Mouse (Mus musculus): ENCODE data around the gene Ptprd. TPM values are rescaled to one million over a fixed set of nuclear protein-coding genes. Genes with fewer than 3 reads are reported as not detected.

The Ptprd gene
- polyA plus RNA-seq, 1 experiment, result not detected

- Histone ChIP-seq H3K27me3 (replicated peaks) (no peaks in the 10 kb centered on the region), H3K9me3 (no peaks in the 10 kb centered on the region), H3K4me1 (no peaks in the 10 kb centered on the region), H3K36me3 (replicated peaks; ENCODE audit: low read length) (no peaks in the 10 kb centered on the region), H3K4me3 (replicated peaks) (no peak overlapping the region)
- TF ChIP-seq GATA1 (IDR thresholded peaks at IDR 0.05; ENCODE audit: borderline replicate concordance, low read length) (no peak), FLI1 (IDR thresholded peaks at IDR 0.05; ENCODE audit: low read length) (no peak)
These were observed 697.7 kb downstream of the Ptprd start for GRCm38 (mm10) chr4:77513914-77514628.

DNA sequence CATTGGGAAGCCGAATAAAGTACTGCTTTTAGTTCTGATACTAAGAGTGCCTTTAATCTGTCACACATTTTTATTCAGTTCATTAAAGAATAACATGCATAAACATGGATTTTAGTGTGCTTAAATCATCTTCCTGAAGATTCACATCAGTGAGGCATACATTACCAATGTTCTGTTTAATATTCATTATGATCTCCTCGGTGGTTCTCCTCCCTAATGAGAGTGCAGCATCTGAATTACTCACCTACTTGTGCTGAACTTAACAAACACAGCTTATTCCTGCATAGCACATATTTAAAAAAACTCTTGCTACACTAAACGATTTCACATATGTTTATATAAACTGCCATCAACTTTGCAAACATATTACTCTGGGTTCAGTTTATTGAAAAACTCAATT is 698.7 kb downstream of the Ptprd start:
- Histone ChIP-seq H3K4me1 (no peaks in the 10 kb centered on the region), H3K27me3 (replicated peaks) (no peaks in the 10 kb centered on the region)
- no peak for TF ChIP-seq FLI1 (IDR thresholded peaks at IDR 0.05; ENCODE audit: low read length)
- no peak for TF ChIP-seq GATA1 (IDR thresholded peaks at IDR 0.05; ENCODE audit: borderline replicate concordance, low read length)

DNA sequence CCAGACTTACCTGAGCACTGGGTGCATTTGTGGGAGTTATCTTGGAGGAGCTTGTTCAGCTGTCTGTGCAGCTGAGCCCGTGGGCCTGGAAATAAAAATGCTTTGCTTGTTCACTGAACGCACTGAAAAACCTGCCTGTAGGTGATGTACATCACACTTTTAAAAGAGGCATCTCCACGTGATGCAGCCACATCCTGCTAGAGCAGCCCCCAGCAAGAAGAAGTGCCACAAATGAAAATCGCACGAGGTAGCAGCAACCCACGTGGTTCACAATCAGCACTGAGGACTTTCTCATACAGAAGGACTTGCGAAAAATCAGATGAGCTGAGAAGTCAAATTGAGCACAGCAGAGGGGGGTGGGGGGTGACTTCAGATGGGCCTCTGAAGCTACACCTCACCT is 757.7 kb downstream of the Ptprd start:
- Histone ChIP-seq H3K4me1 (no peaks in the 10 kb centered on the region), H3K4me3 (replicated peaks) (no peak overlapping the region), H3K36me3 (replicated peaks; ENCODE audit: low read length) (no peaks in the 10 kb centered on the region), H3K27me3 (replicated peaks) (no peaks in the 10 kb centered on the region), H3K9me3 (no peaks in the 10 kb centered on the region)
- TF ChIP-seq GATA1 (IDR thresholded peaks at IDR 0.05; ENCODE audit: borderline replicate concordance, low read length) (no peak), FLI1 (IDR thresholded peaks at IDR 0.05; ENCODE audit: low read length) (no peak)

More for the DNA sequence above, 698.7 kb downstream of the Ptprd start:
- no peak overlapping the region for H3K4me3 ChIP-seq (replicated peaks)
- no peaks in the 10 kb centered on the region for H3K36me3 ChIP-seq (replicated peaks; ENCODE audit: low read length)
- H3K9me3 ChIP-seq, result no peaks in the 10 kb centered on the region

DNA sequence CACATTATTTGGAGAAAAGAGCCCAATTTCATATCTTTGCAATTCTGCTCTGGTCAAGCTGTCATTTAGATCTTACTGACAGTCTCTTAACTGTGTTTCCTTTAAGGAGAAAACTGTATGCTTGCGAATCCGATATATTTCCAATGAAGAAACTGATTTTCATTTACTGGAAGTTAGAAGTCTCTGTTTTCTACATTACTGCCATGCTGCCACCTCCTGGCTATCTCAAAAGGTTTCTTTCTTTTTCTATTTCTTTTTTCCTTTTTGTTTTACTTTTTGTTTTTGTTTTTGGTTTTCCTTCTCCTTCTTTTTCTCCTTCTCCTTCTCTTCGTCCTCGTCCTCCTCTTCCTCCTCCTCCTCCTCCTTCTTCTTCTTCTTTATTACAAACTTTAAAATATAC is 812.6 kb downstream of the Ptprd start:
- TF ChIP-seq GATA1 (IDR thresholded peaks at IDR 0.05; ENCODE audit: borderline replicate concordance, low read length) (no peak), FLI1 (IDR thresholded peaks at IDR 0.05; ENCODE audit: low read length) (no peak)
- no peak overlapping the region for H3K4me3 ChIP-seq (replicated peaks)
- H3K4me1 ChIP-seq, result no peaks in the 10 kb centered on the region
- no peaks in the 10 kb centered on the region for H3K27me3 ChIP-seq (replicated peaks)
- no peaks in the 10 kb centered on the region for H3K9me3 ChIP-seq
- H3K36me3 ChIP-seq (replicated peaks; ENCODE audit: low read length), result no peaks in the 10 kb centered on the region

- no peak overlapping the region for H3K4me3 ChIP-seq (replicated peaks)
- TF ChIP-seq GATA1 (IDR thresholded peaks at IDR 0.05; ENCODE audit: borderline replicate concordance, low read length) (no peak), FLI1 (IDR thresholded peaks at IDR 0.05; ENCODE audit: low read length) (no peak)
- no peaks in the 10 kb centered on the region for H3K9me3 ChIP-seq
- H3K36me3 ChIP-seq (replicated peaks; ENCODE audit: low read length), result no peaks in the 10 kb centered on the region
- H3K27me3 ChIP-seq (replicated peaks), result no peaks in the 10 kb centered on the region
- no peaks in the 10 kb centered on the region for H3K4me1 ChIP-seq
These were observed 850.0 kb downstream of the Ptprd start for GRCm38 (mm10) chr4:77361728-77362127.

GRCm38 (mm10) chr4:77327198-77327597 is 884.6 kb downstream of the Ptprd start:
- Histone ChIP-seq H3K36me3 (replicated peaks; ENCODE audit: low read length) (no peaks in the 10 kb centered on the region), H3K4me1 (no peaks in the 10 kb centered on the region)

GRCm38 (mm10) chr4:77317060-77317680 is 894.6 kb downstream of the Ptprd start:
- H3K4me1 ChIP-seq, result 0 out of 2 replicates have a peak, but pooled peaks cover 3% of the 10 kb centered on the region
- no peaks in the 10 kb centered on the region for H3K9me3 ChIP-seq
- H3K4me3 ChIP-seq (replicated peaks), result no peak overlapping the region
- TF ChIP-seq FLI1 (IDR thresholded peaks at IDR 0.05; ENCODE audit: low read length) (no peak), GATA1 (IDR thresholded peaks at IDR 0.05; ENCODE audit: borderline replicate concordance, low read length) (no peak)
- no peaks in the 10 kb centered on the region for H3K27me3 ChIP-seq (replicated peaks)
- no peaks in the 10 kb centered on the region for H3K36me3 ChIP-seq (replicated peaks; ENCODE audit: low read length)

More at GRCm38 (mm10) chr4:77327198-77327597, 884.6 kb downstream of the Ptprd start:
- Histone ChIP-seq H3K9me3 (no peaks in the 10 kb centered on the region), H3K4me3 (replicated peaks) (no peak overlapping the region), H3K27me3 (replicated peaks) (no peaks in the 10 kb centered on the region)
- TF ChIP-seq FLI1 (IDR thresholded peaks at IDR 0.05; ENCODE audit: low read length), result no peak
- no peak for TF ChIP-seq GATA1 (IDR thresholded peaks at IDR 0.05; ENCODE audit: borderline replicate concordance, low read length)

DNA sequence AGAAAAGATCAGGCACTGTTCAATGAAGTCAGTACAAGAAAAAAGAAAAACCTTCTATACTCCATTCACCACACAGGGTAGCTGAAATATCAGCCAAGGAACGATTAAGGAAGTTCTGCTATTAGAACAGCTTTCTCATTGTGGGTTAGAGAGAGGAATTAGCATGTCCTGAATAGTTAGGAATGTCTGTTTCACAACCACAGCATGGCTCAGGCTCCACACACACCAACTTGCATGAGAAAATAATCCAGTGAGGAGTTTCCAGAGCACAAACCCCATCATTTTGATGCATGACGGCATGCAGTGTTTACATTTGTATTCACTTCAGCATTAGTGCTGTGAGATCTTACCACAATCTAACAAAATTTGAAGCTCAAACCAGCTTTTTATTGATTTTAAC is 895.1 kb downstream of the Ptprd start:
- no peaks in the 10 kb centered on the region for H3K9me3 ChIP-seq
- H3K4me1 ChIP-seq, result 0 out of 2 replicates have a peak, but pooled peaks cover 3% of the 10 kb centered on the region
- no peaks in the 10 kb centered on the region for H3K36me3 ChIP-seq (replicated peaks; ENCODE audit: low read length)
- no peaks in the 10 kb centered on the region for H3K27me3 ChIP-seq (replicated peaks)
- H3K4me3 ChIP-seq (replicated peaks), result no peak overlapping the region
- TF ChIP-seq GATA1 (IDR thresholded peaks at IDR 0.05; ENCODE audit: borderline replicate concordance, low read length), result no peak
- TF ChIP-seq FLI1 (IDR thresholded peaks at IDR 0.05; ENCODE audit: low read length), result no peak

DNA sequence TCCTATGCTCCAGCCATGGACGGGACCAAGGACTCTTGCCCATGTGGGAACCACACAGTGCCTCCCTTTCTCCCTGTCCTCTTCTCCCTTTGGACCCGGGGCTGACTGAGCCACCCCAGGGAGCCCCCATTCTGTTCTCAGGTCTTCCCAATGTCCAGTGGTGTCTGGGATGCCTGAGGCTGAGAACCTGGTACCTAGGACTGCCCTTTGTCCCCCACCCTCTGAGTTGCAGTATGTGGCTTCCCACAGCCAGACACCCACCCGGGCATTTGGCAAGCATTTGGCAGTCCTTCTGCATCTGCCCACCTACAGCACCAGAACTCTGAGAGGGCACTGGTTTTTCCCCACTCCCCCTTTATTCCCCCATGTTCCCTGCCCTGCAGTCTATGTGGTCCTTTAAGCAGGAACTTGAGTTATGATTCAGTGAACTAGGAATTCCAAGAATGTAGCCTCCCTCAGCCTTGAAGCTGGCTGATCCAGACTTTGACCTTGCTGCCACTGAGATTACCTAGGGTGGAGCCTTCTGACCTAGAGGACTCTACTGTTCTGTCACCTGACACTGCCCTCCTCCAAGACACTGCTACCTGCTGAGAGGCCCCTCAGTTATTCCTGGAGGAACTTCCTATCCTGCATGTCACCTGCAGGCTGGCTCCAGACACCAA is 901.5 kb downstream of the Ptprd start:
- no peak overlapping the region for H3K4me3 ChIP-seq (replicated peaks)
- no peaks in the 10 kb centered on the region for H3K27me3 ChIP-seq (replicated peaks)
- peaks cover 6% of the 10 kb centered on the region; the same call in 1 of the 2 replicates for H3K9me3 ChIP-seq
- H3K36me3 ChIP-seq (replicated peaks; ENCODE audit: low read length), result no peaks in the 10 kb centered on the region
- TF ChIP-seq GATA1 (IDR thresholded peaks at IDR 0.05; ENCODE audit: borderline replicate concordance, low read length), result no peak
- TF ChIP-seq FLI1 (IDR thresholded peaks at IDR 0.05; ENCODE audit: low read length), result no peak
- H3K4me1 ChIP-seq, result no peaks in the 10 kb centered on the region

DNA sequence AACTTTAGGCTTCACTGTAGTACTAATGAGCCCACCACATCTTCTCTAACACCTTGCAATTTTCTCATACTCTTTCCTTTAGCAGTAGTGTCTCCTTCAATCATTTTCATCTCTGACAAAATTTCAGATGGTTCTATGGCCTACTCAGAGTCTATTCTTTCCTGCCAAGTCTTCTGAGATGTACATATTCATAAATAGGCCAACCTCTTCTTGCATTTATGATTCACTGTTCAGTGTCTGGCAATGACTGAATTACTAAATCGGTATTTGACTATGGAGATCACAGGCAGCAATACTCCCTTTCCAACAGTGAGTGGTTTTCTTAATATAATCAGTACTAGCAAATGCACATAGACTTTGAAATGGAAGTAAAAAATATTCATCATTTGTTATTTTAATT is 928.3 kb downstream of the Ptprd start:
- H3K9me3 ChIP-seq, result peaks cover 5% of the 10 kb centered on the region; the same call in 1 of the 2 replicates
- H3K4me3 ChIP-seq (replicated peaks), result no peak overlapping the region
- H3K36me3 ChIP-seq (replicated peaks; ENCODE audit: low read length), result no peaks in the 10 kb centered on the region
- no peaks in the 10 kb centered on the region for H3K4me1 ChIP-seq
- no peaks in the 10 kb centered on the region for H3K27me3 ChIP-seq (replicated peaks)
- TF ChIP-seq GATA1 (IDR thresholded peaks at IDR 0.05; ENCODE audit: borderline replicate concordance, low read length) (no peak), FLI1 (IDR thresholded peaks at IDR 0.05; ENCODE audit: low read length) (no peak)
